Mouse (Mus musculus) MEL-GATA-1-ER (cell line): ENCODE results near the gene Fam151a.
A peak's percentile ranks its signal among the peaks of the same experiment; 100 is the strongest.
"Not testable (repeated sequence)": the region's sequence is repeated elsewhere in the genome, so short reads cannot be mapped to it uniquely, and the experiment has no call there.

Experiments used
- DNase-seq: peaks from one replicate; pipeline ENCODE4 v3.0.0-alpha.2; 2012; ENCODE audit warnings: low read depth; ENCODE audit errors: extremely low read depth

Gene Fam151a

DNA sequence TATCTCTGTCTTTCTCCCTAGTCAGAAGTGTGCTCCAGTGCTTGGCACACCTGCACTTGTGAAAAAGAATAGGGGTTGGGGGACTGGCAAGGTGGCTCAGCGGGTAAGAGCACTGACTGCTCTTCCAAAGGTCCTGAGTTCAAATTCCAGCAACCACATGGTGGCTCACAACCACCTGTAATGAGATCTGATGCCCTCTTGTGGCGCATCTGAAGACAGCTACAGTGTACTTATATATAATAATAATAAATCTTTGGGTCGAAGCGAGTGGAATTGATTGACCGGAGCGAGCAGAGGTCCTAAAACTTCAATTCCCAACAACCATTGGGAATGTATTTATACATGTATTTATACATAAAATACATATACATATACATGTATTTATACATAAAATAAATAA, 42.1 kb downstream of the Fam151a start:
- not testable (repeated sequence) for DNase-seq

DNA sequence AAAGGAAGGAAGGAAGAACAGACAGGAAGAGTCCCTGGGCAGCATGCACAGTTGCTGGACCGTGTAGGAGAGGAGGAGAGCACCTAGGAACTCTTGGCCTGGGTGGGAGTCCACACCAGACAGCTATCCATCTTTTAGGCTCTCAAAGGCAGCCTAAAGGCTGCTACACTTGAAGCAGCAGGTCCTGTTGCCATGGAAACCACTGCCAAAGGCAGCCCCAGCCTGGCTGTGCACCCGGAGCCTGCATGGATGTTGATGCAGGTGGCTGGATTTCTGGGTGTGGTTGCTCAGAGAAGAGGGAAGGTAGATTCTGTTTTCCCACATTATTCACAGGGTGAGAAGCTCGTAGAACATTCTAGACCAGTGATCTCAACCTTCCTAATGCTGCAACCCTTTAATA, 43.3 kb downstream of the Fam151a start:
- DNase-seq, result no peak

DNA sequence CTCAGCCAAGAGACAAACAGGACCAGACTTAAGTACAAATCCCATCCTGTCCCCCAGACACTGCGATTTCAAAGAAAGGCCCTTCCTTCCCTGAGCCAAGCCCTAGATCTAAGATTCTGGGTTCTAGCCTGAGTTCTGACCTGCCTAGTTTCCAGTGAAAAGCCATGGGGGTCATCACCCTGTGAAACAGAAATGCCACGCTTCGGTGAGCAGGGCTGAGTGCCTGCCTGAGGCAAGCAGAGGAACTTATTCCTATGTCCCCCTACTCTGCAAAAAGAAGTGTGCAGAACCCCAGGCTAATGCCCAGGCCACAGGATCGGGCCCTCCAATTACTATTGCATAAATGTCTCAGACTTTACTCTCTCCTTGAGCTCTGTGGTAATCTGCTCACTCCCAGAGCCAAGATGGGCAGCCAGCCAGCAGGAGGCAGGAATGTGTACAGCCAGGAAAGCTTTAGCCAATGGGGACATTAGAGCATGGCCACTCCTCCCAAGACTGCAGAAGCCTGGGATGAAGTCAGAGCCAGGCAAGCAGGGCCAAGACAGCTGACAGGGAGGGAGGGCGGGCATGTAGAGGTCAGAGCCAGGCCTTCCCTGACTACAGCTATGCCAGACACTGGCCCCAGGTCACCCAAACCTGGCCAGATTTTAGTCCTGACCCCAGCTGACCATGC, 44.6 kb downstream of the Fam151a start:
- no peak for DNase-seq

DNA sequence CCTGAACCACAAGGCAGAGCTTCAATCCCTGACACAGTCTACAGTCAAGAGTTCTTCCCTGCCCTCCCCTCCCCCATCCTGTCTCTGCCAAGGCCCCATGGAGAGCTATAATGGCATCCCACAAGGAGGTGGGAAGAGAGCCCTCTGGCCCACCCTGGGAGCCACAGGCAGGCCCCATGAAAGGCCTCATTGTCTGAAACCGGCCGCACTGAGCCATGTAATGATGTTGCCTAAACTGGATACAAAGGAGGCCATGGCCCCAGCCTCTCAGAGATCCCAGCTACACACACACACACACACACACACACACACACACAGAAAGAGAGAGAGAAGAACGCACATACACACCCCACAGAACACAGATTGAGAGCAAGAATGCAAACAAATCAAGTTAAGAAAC, 46.4 kb downstream of the Fam151a start:
- DNase-seq, result no peak

DNA sequence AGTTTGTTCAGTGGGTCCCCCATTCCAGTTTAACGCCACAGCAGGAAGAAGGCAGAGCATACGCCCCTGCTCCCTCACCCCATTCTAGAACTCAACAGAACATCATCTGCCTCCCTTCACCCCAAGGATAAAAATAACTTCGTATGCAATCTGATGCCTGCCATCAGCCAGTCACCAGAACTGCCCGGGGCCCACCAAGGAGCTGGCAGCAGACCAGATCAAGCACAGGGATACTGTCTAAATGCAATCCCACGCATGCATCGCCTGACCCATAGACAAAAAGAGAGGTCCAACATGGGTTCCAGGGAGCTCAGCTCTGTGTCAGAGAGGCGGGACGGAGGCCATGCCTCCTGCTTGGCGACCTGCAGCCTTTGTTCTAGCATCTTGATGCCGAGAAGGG, 49.4 kb downstream of the Fam151a start:
- no peak for DNase-seq

DNA sequence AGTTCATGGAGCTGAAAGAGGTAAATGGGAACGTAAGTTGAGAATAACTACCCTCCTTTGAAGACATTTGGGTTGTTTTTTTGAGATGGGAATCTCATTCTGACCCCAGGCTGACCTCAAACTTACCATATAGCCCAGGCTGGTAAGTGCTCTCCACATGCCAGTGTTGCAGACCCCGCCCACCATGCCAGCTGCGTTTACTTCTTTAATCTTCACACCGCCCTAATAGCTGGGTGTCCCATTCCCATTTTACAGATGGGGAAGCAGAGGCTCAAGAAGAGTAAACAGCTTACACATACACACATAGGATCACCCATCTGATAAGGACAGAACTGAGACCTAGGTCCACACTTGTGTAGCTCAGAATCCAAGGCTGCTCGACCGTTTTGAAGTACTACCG, 51.1 kb downstream of the Fam151a start:
- no peak for DNase-seq

DNA sequence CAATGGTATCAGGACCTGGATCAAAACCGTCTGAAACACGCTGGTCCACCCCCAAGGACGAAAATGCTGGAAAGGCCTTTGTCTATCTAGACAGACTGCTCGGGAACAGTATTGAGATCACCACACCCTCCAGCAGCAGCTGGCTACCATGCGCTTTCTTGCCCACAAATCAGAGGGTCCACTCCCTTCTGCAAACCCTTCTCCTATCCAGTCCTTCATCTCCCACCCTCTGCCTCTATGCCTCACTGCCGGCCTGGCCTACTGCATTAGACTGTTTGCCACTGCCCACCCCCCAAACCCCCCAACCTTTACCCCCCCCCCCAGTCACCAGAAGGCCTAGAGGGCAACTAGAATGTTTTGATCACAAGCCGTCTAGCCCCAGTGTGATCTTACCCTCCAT, 51.7 kb downstream of the Fam151a start:
- DNase-seq, result no peak

DNA sequence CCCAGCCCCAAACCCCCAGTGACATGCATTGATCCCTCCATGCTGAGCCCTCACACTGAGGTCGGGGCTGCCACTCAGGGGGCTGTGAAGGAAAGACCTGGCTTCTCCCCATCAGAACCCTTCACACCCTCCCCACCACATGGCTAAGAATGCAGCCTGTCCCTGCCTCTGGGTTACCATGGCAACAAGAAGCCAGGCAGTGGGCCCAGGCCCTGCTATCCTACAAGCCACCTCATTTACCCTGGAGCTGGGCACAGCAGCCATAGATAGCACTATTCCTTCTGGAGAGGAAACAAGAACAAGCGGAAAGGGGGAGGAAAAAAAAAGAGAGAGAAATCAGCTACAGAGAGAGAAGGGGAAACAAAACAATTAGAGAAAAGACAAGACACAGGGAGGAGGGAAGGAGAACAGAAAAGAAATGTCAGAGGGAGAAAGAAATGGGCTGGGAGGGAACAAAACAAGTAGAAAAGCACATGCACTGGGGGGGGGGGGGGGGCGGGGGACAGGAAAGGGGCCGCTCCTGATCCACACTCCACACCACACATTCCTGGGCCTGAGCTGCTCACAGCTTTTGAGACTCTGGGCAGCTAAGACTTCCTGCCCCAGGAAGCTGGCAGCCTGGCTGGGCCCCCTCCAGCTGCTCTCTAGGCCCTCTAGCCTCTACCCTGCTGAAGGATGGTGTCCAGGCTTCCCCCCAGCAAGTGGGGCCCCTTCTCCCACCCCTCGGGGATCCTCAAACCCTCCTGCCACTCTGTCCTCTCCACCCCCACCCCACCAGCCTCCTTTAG, 52.3 kb downstream of the Fam151a start:
- DNase-seq, result no peak

DNA sequence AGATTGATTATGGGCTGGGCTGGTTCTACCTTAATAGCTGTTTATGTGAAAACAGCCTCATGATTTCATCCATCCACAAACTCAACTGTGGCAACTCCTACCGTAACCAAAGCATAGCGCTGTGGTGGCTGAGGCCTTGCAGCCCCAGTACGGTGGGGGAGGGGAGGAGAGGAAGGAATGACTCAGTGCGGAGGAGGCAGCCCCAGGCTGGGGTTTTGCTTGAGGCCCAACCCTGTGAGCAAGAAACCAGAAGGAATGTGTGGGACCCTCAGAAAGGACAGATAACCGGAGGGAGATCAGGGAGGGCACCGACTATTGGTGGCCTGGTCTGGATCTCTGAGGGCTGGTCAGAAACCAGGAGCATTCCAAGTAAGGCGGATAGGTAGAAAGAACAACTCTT, 54.1 kb downstream of the Fam151a start:
- DNase-seq, result no peak

DNA sequence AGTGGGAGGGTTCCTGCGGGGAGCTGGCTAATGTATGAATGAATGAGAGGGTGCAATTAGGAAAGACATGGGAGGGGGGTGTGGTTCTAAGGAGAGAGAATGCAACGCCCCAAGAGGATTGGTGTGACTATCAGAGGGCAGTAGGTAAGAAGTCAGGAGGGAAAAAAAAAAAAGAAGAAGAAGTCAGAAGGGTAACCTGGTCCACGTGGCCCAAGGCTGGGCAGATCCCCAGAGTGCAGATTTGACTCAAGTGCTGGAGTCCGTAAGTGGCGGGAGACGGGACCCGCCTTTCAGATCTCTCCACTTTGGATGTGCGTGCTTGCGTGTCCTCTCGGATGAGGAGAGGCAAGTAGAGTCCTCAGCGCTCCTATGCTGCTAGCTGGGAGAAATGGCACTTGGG, 54.9 kb downstream of the Fam151a start:
- no peak for DNase-seq

DNA sequence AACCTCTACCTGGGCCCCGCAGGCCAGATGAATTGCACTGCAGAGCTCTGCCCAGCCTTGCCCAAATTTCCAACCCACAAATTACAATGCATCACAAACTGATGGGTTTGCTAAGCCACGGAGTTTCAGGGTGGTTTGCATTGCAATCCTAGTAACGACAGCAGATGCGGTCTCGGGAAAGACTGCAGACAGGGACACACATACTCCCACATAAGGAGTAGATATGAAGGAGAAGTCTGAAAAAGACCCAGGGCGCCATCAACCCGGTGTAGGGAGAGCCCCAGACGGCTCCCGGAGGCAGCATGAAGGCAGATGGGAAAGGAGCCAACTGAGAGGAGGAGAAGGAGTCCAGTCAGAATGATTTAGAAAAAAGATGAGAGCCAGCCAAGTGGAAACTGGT, 56.0 kb downstream of the Fam151a start:
- no peak for DNase-seq

DNA sequence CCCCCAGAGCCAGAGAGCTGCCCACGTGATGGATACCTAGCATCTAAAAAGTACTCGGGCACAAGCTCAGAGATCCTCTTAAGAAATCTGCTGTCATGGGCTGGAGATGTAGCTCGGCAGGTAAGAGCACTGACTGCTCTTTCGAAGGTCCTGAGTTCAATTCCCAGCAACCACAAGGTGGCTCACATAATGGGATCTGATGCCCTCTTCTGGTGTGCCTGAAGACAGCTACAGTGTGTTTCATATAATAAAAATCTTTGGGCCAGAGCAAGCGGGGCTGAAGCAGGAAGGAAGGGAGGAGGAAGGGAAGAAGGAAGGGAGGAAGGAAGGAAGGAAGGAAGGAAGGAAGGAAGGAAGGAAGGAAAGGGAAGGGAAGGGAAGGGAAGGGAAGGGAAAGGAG, 56.5 kb downstream of the Fam151a start:
- DNase-seq, result not testable (repeated sequence)

DNA sequence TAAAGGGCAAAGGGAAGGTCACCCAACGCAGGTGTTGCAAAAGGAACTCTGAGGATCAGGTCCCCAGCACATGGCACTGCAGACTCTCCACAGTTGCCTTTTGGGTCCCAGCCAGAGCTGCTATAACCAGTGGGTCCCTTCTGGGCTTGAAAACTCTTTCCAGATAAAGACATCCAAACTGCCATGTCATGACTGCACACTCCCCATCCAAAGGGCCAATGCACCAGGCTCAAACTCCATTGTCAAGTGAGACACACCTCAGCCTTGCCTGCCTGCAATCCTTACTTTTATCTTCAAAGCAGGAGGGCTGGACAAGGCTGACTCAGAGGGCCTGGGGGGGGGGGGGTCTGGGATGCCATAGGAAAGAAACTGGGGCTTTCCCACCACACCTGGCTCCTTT, 57.2 kb downstream of the Fam151a start:
- no peak for DNase-seq

DNA sequence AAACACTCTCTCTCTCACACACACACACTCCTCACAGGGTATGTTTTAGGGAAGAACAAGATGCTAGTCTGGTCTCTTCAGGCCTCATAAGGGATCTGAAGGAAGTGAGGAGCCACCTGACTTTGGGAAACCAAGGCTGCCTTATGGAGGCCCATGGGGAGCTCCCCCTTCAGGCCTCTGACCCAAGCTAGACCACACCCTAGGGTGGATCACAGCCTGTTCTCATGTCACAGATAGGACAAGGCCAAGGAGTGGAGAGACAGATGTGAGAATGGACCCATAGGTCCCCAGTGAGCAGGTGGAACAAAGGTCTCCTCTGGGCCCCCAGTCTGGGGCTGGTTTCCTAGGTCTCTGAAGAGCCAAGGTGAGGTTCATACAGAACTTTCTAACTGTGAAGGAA, 58.6 kb downstream of the Fam151a start:
- DNase-seq, result no peak

DNA sequence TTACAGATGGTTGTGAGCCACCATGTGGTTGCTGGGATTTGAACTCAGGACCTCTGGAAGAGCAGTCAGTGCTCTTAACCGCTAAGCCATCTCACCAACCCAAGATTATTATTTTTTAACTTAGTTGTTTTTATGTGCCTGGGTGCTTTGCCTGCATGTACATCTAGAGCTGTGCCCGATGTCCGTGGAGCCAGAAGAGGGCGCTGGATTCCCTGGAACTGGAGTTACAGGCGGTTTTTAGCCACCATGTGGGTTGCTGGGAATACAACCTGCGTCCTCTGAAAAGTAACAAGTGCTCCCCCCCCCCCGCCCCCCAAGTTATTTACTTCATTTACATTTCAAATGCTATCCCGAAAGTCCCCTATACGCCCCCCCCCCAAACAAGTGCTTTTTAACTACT, 60.1 kb downstream of the Fam151a start:
- not testable (repeated sequence) for DNase-seq

DNA sequence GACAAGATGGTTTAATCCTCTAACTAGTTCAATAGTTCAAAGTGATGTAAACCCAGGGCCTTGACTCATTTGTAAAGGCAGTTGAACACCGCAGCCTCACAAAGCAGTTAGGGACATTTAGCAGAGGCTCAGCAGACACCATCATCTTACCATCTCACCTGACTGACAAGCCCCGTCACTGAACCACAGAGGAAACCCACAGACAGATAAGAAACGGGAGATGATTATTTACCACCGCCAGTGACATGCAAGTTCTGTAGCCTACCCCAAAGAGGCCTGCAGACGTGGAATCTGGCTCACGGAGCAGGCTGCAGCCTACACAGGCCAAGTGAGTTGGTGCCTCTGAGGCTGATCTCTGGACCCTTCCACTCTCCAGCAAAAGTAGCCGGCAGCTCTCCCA, 60.6 kb downstream of the Fam151a start:
- peak; percentile 45 for DNase-seq

DNA sequence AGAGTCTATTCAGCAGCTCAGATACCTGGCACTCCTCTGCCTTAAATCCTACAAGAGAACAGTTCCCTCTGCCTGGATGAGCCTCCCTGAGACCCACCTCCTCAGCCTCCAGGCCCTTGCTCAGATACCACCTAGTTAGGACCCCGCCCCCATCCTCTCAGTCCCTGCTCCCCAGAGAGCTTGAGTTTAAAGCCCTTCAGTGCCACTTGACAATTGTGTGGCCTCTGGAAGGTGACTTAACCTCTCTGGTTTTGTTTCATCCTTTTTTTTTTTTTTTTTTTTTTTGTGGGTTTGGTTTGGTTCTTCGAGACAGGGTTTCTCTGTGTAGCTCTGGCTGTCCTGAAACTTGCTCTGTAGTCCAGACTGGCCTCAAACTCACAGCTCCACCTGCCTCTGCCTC, 61.6 kb downstream of the Fam151a start:
- DNase-seq, result no peak
